8 mouse cellular contexts compared by ENCODE assay signal in the genomic region with DNA sequence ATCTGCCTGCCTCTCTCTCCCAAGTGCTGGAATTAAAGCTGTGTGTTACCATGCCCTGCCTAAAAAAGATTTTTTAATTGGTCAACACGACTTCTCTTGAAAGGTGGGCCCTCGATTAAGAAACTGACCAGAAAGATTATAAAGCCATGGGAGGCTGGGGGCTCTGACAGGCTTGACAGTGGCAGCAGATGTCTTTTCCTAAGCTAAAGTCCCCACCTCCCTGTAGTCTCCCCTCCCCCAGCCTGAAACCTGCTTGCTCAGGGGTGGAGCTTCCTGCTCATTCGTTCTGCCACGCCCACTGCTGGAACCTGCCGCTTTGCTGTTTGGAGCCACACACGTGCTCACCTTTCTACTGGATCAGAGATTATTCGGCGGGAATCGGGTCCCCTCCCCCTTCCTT. TPM values are rescaled to one million over a fixed set of nuclear protein-coding genes. Genes with fewer than 3 reads are reported as not detected.
DNase-seq lines count a peak whose midpoint lies in the region; ATAC-seq and TF ChIP-seq lines count a peak whose summit lies in the region.
"Not testable (repeated sequence)": the region's sequence is repeated elsewhere in the genome, so short reads cannot be mapped to it uniquely, and the experiment has no call there.

No protein-coding gene starts in this region.

- H3K9ac ChIP-seq in heart, embryonic 15.5 days; intestine, embryonic 15.5 days; limb, embryonic 13.5 days; liver, embryonic 13.5 days; lung, embryonic 16.5 days (ENCODE audit: low read length); neural tube, embryonic 15.5 days (replicated peaks): not testable (repeated sequence)

- 7% methylated on average over 9 of the region's 9 CpGs for WGBS in heart, embryonic 15.5 days
- 7% methylated on average over 9 of the region's 9 CpGs for WGBS in intestine, embryonic 15.5 days
- 5% methylated on average over 9 of the region's 9 CpGs for WGBS in limb, embryonic 13.5 days
- 11% methylated on average over 9 of the region's 9 CpGs for WGBS in liver, embryonic 13.5 days (ENCODE audit: insufficient replicate concordance)
- 4% methylated on average over 9 of the region's 9 CpGs for WGBS in lung, embryonic 16.5 days
- 8% methylated on average over 9 of the region's 9 CpGs for WGBS in neural tube, embryonic 15.5 days

- peaks cover 13% of the 10 kb centered on the region for H3K27me3 ChIP-seq in E14TG2a.4 (ENCODE audit: insufficient read depth, low read length)
- not testable (repeated sequence) for H3K27me3 ChIP-seq in heart, embryonic 15.5 days; intestine, embryonic 15.5 days (replicated peaks); lung, embryonic 16.5 days (ENCODE audit: control insufficient read depth, insufficient read depth, low read depth, low read length); neural tube, embryonic 15.5 days (replicated peaks)
- H3K27me3 ChIP-seq in limb, embryonic 13.5 days: peaks cover 12% of the 10 kb centered on the region; the same call in 1 of the 2 replicates
- peaks cover 16% of the 10 kb centered on the region for H3K27me3 ChIP-seq in liver, embryonic 13.5 days

- H3K4me3 ChIP-seq in E14TG2a.4 (replicated peaks; ENCODE audit: low read length): peak overlapping the region; percentile 48; the same call in 1 of the 2 replicates
- H3K4me3 ChIP-seq in heart, embryonic 15.5 days; intestine, embryonic 15.5 days (replicated peaks); limb, embryonic 13.5 days; liver, embryonic 13.5 days (replicated peaks); lung, embryonic 16.5 days (ENCODE audit: low read length); neural tube, embryonic 15.5 days (replicated peaks): not testable (repeated sequence)

- H3K4me2 ChIP-seq in heart, embryonic 15.5 days: peak overlapping the region; percentile 30; the same call in 1 of the 2 replicates
- H3K4me2 ChIP-seq in intestine, embryonic 15.5 days (replicated peaks): not testable (repeated sequence)
- peak overlapping the region; percentile 28 for H3K4me2 ChIP-seq in limb, embryonic 13.5 days (replicated peaks)
- H3K4me2 ChIP-seq in liver, embryonic 13.5 days: peak overlapping the region; percentile 30; the same call in 1 of the 2 replicates
- H3K4me2 ChIP-seq in lung, embryonic 16.5 days (ENCODE audit: low read depth, low read length): peak overlapping the region; percentile 26
- H3K4me2 ChIP-seq in neural tube, embryonic 15.5 days: peak overlapping the region; percentile 17

- TF ChIP-seq CTCF in E14TG2a.4 (conservative IDR thresholded peaks at IDR 0.05; ENCODE audit: low read length): not testable (repeated sequence)

- H3K36me3 ChIP-seq in E14TG2a.4 (ENCODE audit: insufficient read depth, low read length); heart, embryonic 15.5 days; intestine, embryonic 15.5 days; limb, embryonic 13.5 days; liver, embryonic 13.5 days; lung, embryonic 16.5 days (ENCODE audit: control insufficient read depth, insufficient read depth, low read length); neural tube, embryonic 15.5 days: not testable (repeated sequence)

- not testable (repeated sequence) for ATAC-seq in heart, embryonic 15.5 days (replicated peaks; ENCODE audit: insufficient number of reproducible peaks, insufficient read depth, low FRiP score, low read depth); limb, embryonic 13.5 days (ENCODE audit: low FRiP score, low read depth); liver, embryonic 13.5 days (ENCODE audit: low read depth); lung, embryonic 16.5 days (ENCODE audit: low read depth); neural tube, embryonic 15.5 days (ENCODE audit: low FRiP score)
- ATAC-seq in intestine, embryonic 15.5 days: peak; percentile 53; the same call in 1 of the 2 replicates

- H3K4me1 ChIP-seq in E14TG2a.4 (replicated peaks; ENCODE audit: low read depth, low read length): peaks cover 49% of the 10 kb centered on the region
- H3K4me1 ChIP-seq in heart, embryonic 15.5 days (replicated peaks); intestine, embryonic 15.5 days (replicated peaks); liver, embryonic 13.5 days (replicated peaks); lung, embryonic 16.5 days (replicated peaks; ENCODE audit: control insufficient read depth, insufficient read depth, low read length): not testable (repeated sequence)
- peaks cover 11% of the 10 kb centered on the region for H3K4me1 ChIP-seq in limb, embryonic 13.5 days
- peaks cover 11% of the 10 kb centered on the region for H3K4me1 ChIP-seq in neural tube, embryonic 15.5 days

- H3K9me3 ChIP-seq in E14TG2a.4 (ENCODE audit: low read length); heart, embryonic 15.5 days (replicated peaks); intestine, embryonic 15.5 days; limb, embryonic 13.5 days; liver, embryonic 13.5 days (replicated peaks); lung, embryonic 16.5 days (ENCODE audit: control insufficient read depth, low read length); neural tube, embryonic 15.5 days (replicated peaks): not testable (repeated sequence)

- peak; percentile 21 for DNase-seq in embryo, embryonic 10.5 days (ENCODE audit: low spot score)
- not testable (repeated sequence) for DNase-seq in liver, embryonic 13.5 days

- H3K27ac ChIP-seq in heart, embryonic 15.5 days; intestine, embryonic 15.5 days; limb, embryonic 13.5 days; liver, embryonic 13.5 days; lung, embryonic 16.5 days (ENCODE audit: low read length); neural tube, embryonic 15.5 days (replicated peaks): not testable (repeated sequence)

RNA-seq across cellular contexts. Expression of gene Tcf7l1, which starts 39.0 kb away (rescaled TPM):
- 12.6 and 19.5 TPM in 2 replicates for polyA plus RNA-seq in heart, embryonic 15.5 days (2015; fragmentation: Nextera tagmentation; extraction: Ambion mirVana)
- polyA plus RNA-seq in intestine, embryonic 15.5 days (2015; fragmentation: Nextera tagmentation; extraction: Ambion mirVana): 15.0 and 16.2 TPM in 2 replicates
- polyA plus RNA-seq in limb, embryonic 13.5 days (2015; fragmentation: Nextera tagmentation; extraction: Ambion mirVana): 46.8 and 47.3 TPM in 2 replicates
- 3.3 and 4.0 TPM in 2 replicates for polyA plus RNA-seq in liver, embryonic 13.5 days (2015; fragmentation: Nextera tagmentation; extraction: Ambion mirVana)
- 29.2 and 31.9 TPM in 2 replicates for polyA plus RNA-seq in lung, embryonic 16.5 days (2015; fragmentation: Nextera tagmentation; extraction: Ambion mirVana)
- 7.0 and 9.8 TPM in 2 replicates for polyA plus RNA-seq in neural tube, embryonic 15.5 days (2015; fragmentation: Nextera tagmentation; extraction: Ambion mirVana)
